Mouse (Mus musculus) adrenal gland, adult 10 weeks (tissue): ENCODE data around the gene Cd200r4. TPM values are rescaled to one million over a fixed set of nuclear protein-coding genes. Genes with fewer than 3 reads are reported as not detected.

Source experiments
- polyA plus RNA-seq: library from polyadenylated mRNA; stranded (reverse); fragments of 350-450 nt; fragmentation: Illumina TruSeq; extraction: RNeasy Lipid Tissue Mini Kit (QIAGEN cat#74804); gene quantifications from one replicate; pipeline ENCODE4 v1.2.3, GENCODE M21; 2014; ENCODE audit warnings: low read depth, low replicate concordance

The Cd200r4 gene
- polyA plus RNA-seq, result 0.47 TPM

GRCm38 (mm10) chr16:44811544-44811943 is at the start of gene Cd200r4:
Gene Cd200r4, plus strand, starts transcription at chr16:44811733.

DNA sequence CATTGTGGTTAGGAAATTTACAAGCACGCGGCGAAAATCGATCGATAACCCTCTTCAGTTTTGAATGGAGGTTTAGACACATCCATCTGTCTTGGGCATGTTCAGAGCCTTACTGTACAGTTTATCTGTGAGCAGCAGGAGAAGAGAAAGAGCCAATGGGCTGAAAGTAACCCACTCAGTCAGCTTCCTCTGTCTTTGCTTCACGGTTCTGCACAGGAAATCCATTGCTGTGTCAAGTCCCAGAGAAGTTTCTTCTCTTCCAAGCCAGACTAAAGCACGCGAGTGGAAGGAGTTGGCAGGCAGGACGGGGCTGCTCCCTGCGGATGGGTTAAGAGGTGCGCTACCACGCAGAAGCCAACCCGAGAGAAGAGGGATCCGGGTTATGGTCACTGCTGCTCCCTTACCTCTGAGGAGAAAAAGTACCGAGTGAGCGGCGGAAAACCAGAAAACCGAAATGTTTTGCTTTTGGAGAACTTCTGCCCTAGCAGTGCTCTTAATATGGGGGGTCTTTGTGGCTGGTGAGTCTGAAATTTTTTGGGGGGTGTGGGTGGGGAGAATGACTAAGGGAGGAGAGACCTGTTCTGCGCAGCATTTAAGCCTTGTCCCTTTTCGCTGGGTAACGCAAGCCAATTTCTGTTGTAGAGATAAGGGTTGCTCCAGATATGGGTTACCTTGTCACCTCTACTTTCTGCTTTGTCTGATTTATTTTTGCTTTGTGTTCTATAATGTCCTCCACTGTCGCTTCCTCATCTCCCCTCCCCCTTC is 45.8 kb upstream of the Cd200r4 start, which contains the start of gene Cd200r1:
Cd200r1 (plus strand) TSS at position 182 of the 765 bp plus-strand sequence.

DNA sequence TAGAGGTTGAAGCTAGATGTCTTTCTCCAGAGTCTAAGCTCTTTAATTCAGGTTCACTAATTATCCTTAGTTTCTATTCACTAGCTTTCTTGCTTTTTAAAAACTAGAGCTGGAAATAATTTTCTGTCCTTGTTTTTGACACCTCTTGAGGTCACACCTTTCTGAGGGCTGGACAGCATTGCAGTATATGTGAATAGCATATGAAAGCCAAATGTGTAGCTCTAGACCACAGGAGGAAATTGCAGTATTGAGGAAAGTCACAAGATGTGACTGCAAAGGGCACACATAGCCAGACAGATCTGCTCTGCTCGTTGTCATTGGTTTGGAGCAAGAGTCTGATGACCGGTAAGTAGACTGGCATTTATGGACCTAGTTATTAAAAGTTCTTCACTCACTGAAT is 55.3 kb downstream of the Cd200r4 start, which contains the start of gene Cd200r2:
Cd200r2 (plus strand) TSS at position 301 of the 400 bp plus-strand sequence.

Other genes with a start within 250 kb of the Cd200r4 start
- gene Nepro, start 87.4 kb upstream of the Cd200r4 start, polyA plus RNA-seq, result 19.0 TPM
- gene Gtpbp8, start 65.4 kb upstream of the Cd200r4 start, polyA plus RNA-seq, result 61.6 TPM
- gene Cd200r1, start 46.0 kb upstream of the Cd200r4 start, polyA plus RNA-seq, result 1.3 TPM
- gene Cd200r2, start 55.4 kb downstream of the Cd200r4 start, polyA plus RNA-seq, result not detected
- gene Cd200r3, start 131.9 kb downstream of the Cd200r4 start, polyA plus RNA-seq, result 0.23 TPM